Mouse (Mus musculus): ENCODE results near the gene Cdc42ep4.

DNA sequence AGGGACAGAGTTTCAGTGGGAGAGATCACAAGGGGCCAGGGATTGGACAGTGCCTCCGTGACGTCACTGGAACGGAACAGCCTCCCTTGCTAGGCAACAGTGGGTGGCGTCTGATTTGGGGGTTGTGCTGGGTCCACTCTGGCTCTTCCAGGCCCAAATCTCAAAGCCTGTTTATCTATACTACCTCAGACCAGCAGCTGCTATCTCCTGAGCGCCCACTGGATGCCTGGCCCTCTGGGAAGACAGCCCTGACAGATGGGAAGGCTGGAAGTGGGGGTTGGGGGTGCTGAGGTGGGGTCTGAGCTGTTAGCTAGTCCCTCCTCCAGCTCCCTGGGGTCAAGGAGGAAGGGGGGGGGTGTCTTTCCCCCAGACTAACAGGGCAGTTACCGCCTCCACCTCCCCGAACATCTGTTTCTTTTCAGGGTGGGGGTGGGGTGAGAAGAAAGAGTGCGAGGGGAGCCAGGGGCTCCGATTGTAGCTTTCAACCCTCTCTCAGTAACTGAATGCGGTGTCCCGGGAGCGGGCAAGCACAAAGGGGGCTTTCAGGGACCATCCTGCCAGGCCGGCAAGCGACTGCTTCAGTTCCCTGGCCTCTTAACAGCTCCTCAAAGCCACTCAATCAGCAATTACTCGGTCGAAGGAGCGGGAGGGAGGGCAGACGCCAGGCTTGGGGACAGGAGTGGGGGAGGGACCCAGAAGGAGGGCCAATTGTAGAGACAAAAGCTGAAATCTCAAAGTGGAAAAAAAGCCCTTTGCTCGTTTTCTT is 33.9 kb upstream of the Cdc42ep4 start:
- TF ChIP-seq CTCF (IDR thresholded peaks at IDR 0.05; ENCODE audit: low read depth, low read length) = no peak
- no peak for TF ChIP-seq GATA1 (IDR thresholded peaks at IDR 0.05; ENCODE audit: borderline replicate concordance, low read length)
